Mouse (Mus musculus) lung, postnatal 0 days (tissue): ENCODE results near the gene Asic1. TPM values are rescaled to one million over a fixed set of nuclear protein-coding genes. Genes with fewer than 3 reads are reported as not detected.
A peak's percentile ranks its signal among the peaks of the same experiment; 100 is the strongest.

Source experiments
- ATAC-seq: fragments of 200-750 bp; cut with Nextera tagmentation; 2 replicates; pipeline ENCODE4 v1.8.0; 2017; ENCODE audit warnings: moderate library complexity
- DNase-seq: peaks from one replicate; pipeline ENCODE4 v3.0.0-alpha.2; 2016; ENCODE audit warnings: low spot score
- H3K27ac ChIP-seq: fragments of 300-500 bp; sonication (generic); 2 replicates; pipeline ENCODE4 v1.5.1; 2014; ENCODE audit warnings: antibody characterized with exemption, mild to moderate bottlenecking, low read length, mixed read lengths
- H3K27me3 ChIP-seq: fragments of 300-500 bp; sonication (generic); replicated peaks from 2 replicates; pipeline ENCODE4 v1.6.1; 2014; ENCODE audit warnings: low read length, mixed read lengths; ENCODE audit not compliant: insufficient read depth
- H3K36me3 ChIP-seq: fragments of 300-500 bp; sonication (generic); 2 replicates; pipeline ENCODE4 v1.6.1; 2014; ENCODE audit warnings: low read length, mixed read lengths; ENCODE audit not compliant: insufficient read depth
- H3K4me1 ChIP-seq: fragments of 300-500 bp; sonication (generic); 2 replicates; pipeline ENCODE4 v1.6.1; 2014; ENCODE audit warnings: antibody characterized with exemption, low read depth, low read length, mixed read lengths; ENCODE audit not compliant: insufficient read depth
- H3K4me2 ChIP-seq: fragments of 300-500 bp; sonication (generic); replicated peaks from 2 replicates; pipeline ENCODE4 v1.6.1; 2014; ENCODE audit warnings: low read depth, mild to moderate bottlenecking, low read length, moderate library complexity, mixed read lengths
- H3K4me3 ChIP-seq: fragments of 300-500 bp; sonication (generic); 2 replicates; pipeline ENCODE4 v1.5.1; 2014; ENCODE audit warnings: low read depth, low read length
- H3K9ac ChIP-seq: fragments of 300-500 bp; sonication (generic); replicated peaks from 2 replicates; pipeline ENCODE4 v1.6.1; 2014; ENCODE audit warnings: low read depth, mild to moderate bottlenecking
- H3K9me3 ChIP-seq: fragments of 300-500 bp; sonication (generic); 2 replicates; pipeline ENCODE4 v1.6.1; 2016; ENCODE audit warnings: low read length, mixed read lengths
- CTCF ChIP-seq: IDR thresholded peaks from 2 replicates; pipeline ENCODE4 v1.5.1; 2016; ENCODE audit warnings: antibody characterized with exemption, mild to moderate bottlenecking
- EP300 ChIP-seq: IDR thresholded peaks from 2 replicates; pipeline ENCODE4 v1.6.1; 2016; ENCODE audit warnings: antibody characterized with exemption, mild to moderate bottlenecking, control low read depth
- WGBS: fragments of 180-500 bp; shearing (Covaris S2); extraction: QIAGEN DNeasy Blood & Tissue Kit; methylation state at CpG from one replicate; pipeline ENCODE4 v1.1.7; 2014; 5-methylcytosine and 5-hydroxymethylcytosine counted together
- polyA plus RNA-seq: library from polyadenylated mRNA; unstranded; fragments of >200 nt; fragmentation: Nextera tagmentation; extraction: Ambion mirVana; gene quantifications from 2 replicates; pipeline ENCODE4 v1.2.1, GENCODE M21; 2015

The Asic1 gene
- polyA plus RNA-seq, 1 experiment from 2014 or later = 1.3 TPM

DNA sequence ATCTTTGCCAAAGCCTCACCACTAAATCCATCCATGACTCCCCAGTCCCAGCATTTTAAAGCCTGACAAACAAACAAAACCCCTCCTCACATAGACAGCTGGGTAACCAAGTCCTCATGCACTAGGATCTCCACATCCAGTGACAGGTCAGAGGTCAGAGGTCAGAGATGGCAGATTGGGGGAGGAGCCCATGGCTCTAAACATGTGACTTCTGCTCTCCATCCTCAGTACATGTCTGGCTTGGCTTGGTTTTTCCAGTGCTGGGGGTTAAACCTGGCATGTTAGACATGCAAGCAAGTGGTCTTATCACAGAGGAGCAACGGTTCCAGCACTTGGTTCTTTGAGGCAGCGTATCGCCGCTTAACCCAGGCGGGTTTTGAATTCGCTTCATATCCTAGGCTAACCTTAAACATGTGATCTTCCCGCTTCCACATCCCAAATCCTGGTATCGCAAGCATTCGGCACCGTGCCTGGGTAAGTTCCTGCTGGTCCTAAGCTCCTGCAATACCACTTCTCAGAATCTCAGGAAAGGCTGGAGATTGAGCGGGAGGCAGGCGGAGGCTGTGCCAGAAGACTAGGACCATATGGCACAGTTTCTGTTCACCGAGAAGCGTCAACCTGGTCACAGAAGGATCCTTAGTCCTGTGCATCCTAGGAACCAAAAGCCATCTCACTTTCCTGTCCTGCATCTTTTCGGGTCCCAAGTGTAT lies 8.9 kb upstream of the Asic1 start:
- ATAC-seq (no peak), DNase-seq (no peak)
- Histone ChIP-seq H3K27ac (no peak overlapping the region), H3K4me3 (no peak overlapping the region), H3K9me3 (no peaks in the 10 kb centered on the region), H3K36me3 (no peaks in the 10 kb centered on the region), H3K9ac (no peak overlapping the region), H3K4me1 (peaks cover 5% of the 10 kb centered on the region; the same call in 1 of the 2 replicates), H3K4me2 (no peak overlapping the region), H3K27me3 (peaks cover 10% of the 10 kb centered on the region; the same call in 1 of the 2 replicates)
- WGBS = 95% methylated on average over 15 of the region's 15 CpGs
- no peak for TF ChIP-seq CTCF
- TF ChIP-seq EP300 = no peak

DNA sequence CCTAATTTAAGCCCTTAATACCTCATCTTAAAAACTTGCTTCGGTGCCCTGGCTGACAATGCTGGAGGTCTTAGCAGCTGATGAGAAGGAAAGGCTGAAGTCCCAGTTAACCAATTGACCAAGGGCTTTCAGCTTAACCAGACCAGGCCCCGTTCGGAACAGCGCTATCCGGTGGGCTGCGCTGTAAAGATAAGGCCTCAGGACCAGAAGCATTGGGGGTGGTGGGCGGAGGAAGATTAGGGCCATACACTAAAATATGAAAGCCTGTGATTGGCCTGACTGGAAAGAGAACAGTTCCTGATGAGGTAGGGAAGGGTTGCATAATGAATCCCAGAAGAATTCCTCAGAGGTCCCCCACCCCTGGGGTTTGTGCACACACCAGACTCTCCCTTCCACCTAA lies 7.8 kb upstream of the Asic1 start:
- DNase-seq (no peak), ATAC-seq (no peak)
- Histone ChIP-seq H3K36me3 (no peaks in the 10 kb centered on the region), H3K9ac (no peak overlapping the region), H3K4me2 (no peak overlapping the region), H3K27me3 (peaks cover 17% of the 10 kb centered on the region), H3K9me3 (no peaks in the 10 kb centered on the region), H3K4me3 (no peak overlapping the region), H3K27ac (no peak overlapping the region), H3K4me1 (peaks cover 5% of the 10 kb centered on the region; the same call in 1 of the 2 replicates)
- no peak for TF ChIP-seq EP300
- TF ChIP-seq CTCF = no peak
- 57% methylated on average over 7 of the region's 7 CpGs for WGBS

DNA sequence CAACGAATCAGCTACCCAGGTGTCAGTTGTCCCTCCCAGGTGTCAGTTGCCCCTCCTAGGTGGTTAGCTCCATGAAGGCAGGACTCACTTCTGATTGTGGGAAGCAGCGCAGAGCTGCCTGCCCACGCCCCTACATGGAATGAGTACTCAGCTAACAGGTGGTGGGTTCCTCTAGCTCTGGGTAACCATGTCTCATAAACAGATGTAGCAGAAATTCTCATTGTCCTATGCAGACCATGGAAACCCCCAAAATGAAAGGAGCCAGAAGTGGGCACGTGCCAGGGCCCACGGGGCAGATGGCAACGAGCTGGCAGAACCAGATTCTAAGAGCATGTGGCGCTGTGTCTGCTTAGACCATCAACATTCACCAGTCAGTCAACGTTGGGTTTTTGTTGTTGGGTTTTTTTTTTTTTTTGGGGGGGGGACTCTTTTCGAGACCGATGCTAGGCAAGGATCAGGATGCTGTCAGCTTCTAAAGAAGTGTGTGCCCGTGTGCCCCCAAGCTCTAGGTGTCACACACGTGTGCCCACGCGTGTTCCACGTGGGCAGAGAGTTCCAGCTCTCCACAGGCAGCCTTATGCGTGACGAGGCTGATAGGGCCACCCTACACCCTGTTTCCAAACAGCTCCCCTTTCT lies 6.1 kb upstream of the Asic1 start:
- Histone ChIP-seq H3K4me1 (peaks cover 5% of the 10 kb centered on the region; the same call in 1 of the 2 replicates), H3K4me2 (peak overlapping the region; percentile 91), H3K4me3 (peak overlapping the region; percentile 45), H3K27ac (no peak overlapping the region), H3K27me3 (peaks cover 18% of the 10 kb centered on the region), H3K9me3 (no peaks in the 10 kb centered on the region), H3K9ac (no peak overlapping the region), H3K36me3 (no peaks in the 10 kb centered on the region)
- TF ChIP-seq CTCF = no peak
- TF ChIP-seq EP300 = no peak
- WGBS = 2% methylated on average over 17 of the region's 17 CpGs
- DNase-seq (no peak), ATAC-seq (no peak)

DNA sequence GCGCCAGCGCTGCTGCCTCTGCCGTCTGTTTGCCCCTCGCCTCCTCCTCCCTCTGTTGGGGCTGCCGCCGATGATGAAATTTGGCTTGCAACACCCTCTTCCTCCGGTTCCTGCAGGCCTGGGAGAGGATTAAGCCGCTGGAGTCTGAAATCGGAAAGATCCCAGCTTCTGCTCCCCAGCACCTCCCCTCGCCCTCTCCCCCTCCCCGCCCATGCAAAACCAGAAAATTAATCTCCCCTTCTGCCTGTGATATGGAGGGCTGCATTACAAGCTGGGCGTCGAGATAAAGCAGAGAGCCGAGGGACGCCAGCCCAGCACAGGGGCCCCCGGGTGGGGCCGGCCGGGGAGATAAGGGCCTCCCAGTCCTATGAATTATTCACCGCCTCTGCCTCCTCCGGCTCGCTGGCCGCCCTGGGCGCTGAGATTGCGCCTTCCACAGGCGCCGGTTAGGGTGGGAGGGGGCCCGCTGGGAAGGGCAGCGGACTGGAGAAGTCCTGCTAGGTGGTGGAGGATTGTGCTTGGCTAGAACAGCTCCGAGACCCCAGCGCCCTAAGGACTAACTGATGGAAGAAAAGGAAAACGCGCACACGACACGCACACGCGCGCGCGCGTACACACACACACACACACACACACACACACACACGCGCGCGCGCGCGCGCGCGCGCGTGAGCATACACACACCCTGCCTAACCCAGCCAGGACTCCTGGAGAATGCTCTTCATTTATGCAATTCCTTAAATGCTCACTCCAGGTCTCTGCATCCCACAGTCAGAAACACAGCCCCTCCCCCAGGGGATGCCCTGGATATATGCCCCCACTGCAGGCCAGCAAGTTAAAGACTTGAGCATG lies 5.3 kb upstream of the Asic1 start:
- H3K9ac ChIP-seq = 0 out of 2 replicates have a peak overlapping the region, but pooled peaks have one; percentile 26
- under 1% methylated on average over 37 of the region's 52 CpGs for WGBS
- peak; percentile 94 for DNase-seq
- no peaks in the 10 kb centered on the region for H3K36me3 ChIP-seq
- H3K27ac ChIP-seq = peak overlapping the region; percentile 22; the same call in 1 of the 2 replicates
- peak overlapping the region; percentile 91 for H3K4me2 ChIP-seq
- H3K27me3 ChIP-seq = peaks cover 25% of the 10 kb centered on the region
- peak; percentile 84 for ATAC-seq
- H3K4me1 ChIP-seq = peaks cover 5% of the 10 kb centered on the region; the same call in 1 of the 2 replicates
- H3K4me3 ChIP-seq = peak overlapping the region; percentile 45
- TF ChIP-seq EP300 (no peak), CTCF (no peak)
- no peaks in the 10 kb centered on the region for H3K9me3 ChIP-seq

- Histone ChIP-seq H3K4me1 (peaks cover 5% of the 10 kb centered on the region; the same call in 1 of the 2 replicates), H3K27me3 (peaks cover 47% of the 10 kb centered on the region), H3K27ac (no peak overlapping the region), H3K9me3 (no peaks in the 10 kb centered on the region), H3K4me3 (no peak overlapping the region), H3K9ac (no peak overlapping the region), H3K4me2 (no peak overlapping the region), H3K36me3 (no peaks in the 10 kb centered on the region)
- WGBS = 97% methylated on average over 2 of the region's 2 CpGs
- DNase-seq = no peak
- TF ChIP-seq EP300 (no peak), CTCF (no peak)
- no peak for ATAC-seq
Observed at GRCm38 (mm10) chr15:99667544-99667943, 2.6 kb upstream of the Asic1 start.

DNA sequence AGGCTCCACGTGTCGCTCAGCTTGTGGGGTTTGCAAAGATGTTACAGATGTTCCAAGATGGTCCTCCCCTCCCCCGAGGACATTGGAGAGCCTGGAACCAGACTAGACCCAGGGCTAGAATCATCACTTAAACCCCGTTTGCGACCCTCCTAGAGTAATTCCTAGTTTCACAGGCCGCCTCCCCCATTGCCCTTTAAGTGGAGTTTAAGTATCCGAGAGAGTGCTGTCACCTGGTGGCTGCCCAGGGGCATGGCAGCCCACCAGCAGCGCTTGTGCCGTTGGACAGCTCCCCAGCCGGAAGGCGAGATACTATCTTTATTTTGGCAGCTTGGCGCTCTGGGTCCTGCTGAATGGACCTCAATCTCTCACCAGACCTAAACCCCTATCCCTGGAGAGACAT lies 1.3 kb upstream of the Asic1 start:
- Histone ChIP-seq H3K36me3 (no peaks in the 10 kb centered on the region), H3K4me3 (no peak overlapping the region), H3K9ac (no peak overlapping the region), H3K4me1 (peaks cover 4% of the 10 kb centered on the region; the same call in 1 of the 2 replicates), H3K4me2 (no peak overlapping the region), H3K27me3 (peaks cover 54% of the 10 kb centered on the region), H3K27ac (no peak overlapping the region), H3K9me3 (no peaks in the 10 kb centered on the region)
- TF ChIP-seq CTCF (peak; percentile 98), EP300 (no peak)
- ATAC-seq (peak; percentile 46), DNase-seq (peak; percentile 88)
- WGBS = 2% methylated on average over 12 of the region's 12 CpGs
